Mouse (Mus musculus) MEL (cell line): ENCODE results near the gene 2510002D24Rik.
A peak's percentile ranks its signal among the peaks of the same experiment; 100 is the strongest.

Source experiments
- CTCF ChIP-seq, 3 experiments: IDR thresholded peaks in 2 of 3; conservative IDR thresholded peaks in 1 of 3; 2 replicates each; pipeline ENCODE4 v1.5.1; 2011 to 2012; ENCODE audit warnings: low read length in 3 of 3, low read depth in 2 of 3, mild to moderate bottlenecking in 2 of 3, improper control_type of control experiment in 1 of 3, inconsistent platforms in 1 of 3, mixed read lengths in 1 of 3, moderate library complexity in 1 of 3; ENCODE audit not compliant: control insufficient read depth in 1 of 3, insufficient read depth in 1 of 3, poor library complexity in 1 of 3, severe bottlenecking in 1 of 3
- EP300 ChIP-seq, 2 experiments: IDR thresholded peaks; 2 replicates each; pipeline ENCODE4 v1.6.1; 2011; ENCODE audit warnings: improper control_type of control experiment in 2 of 2, low read length in 2 of 2, low read depth in 1 of 2, mild to moderate bottlenecking in 1 of 2
- MAZ ChIP-seq: IDR thresholded peaks from 2 replicates; pipeline ENCODE4 v1.6.1; 2012; ENCODE audit warnings: low read depth, mild to moderate bottlenecking, inconsistent platforms, low read length, improper control_type of control experiment
- MEF2A ChIP-seq: IDR thresholded peaks from 2 replicates; pipeline ENCODE4 v1.6.1; 2014; ENCODE audit warnings: low read depth, mild to moderate bottlenecking, inconsistent platforms, low read length, improper control_type of control experiment; ENCODE audit not compliant: poor library complexity, insufficient replicate concordance, severe bottlenecking; ENCODE audit errors: extremely low read depth
- MYB ChIP-seq: IDR thresholded peaks from 2 replicates; pipeline ENCODE4 v1.6.1; 2011; ENCODE audit warnings: mild to moderate bottlenecking, low read depth, low read length, improper control_type of control experiment
- SIN3A ChIP-seq: IDR thresholded peaks from 2 replicates; pipeline ENCODE4 v1.6.1; 2012; ENCODE audit warnings: low read length, improper control_type of control experiment, inconsistent platforms
- ZNF384 ChIP-seq: IDR thresholded peaks from 2 replicates; pipeline ENCODE4 v1.6.1; 2012; ENCODE audit warnings: low read depth, mild to moderate bottlenecking, inconsistent platforms, low read length, improper control_type of control experiment

- TF ChIP-seq MEF2A (peak; percentile 31; the same call in 1 of the 2 replicates), MYB (no peak), SIN3A (peak; percentile 80), CTCF (IDR thresholded peaks at IDR 0.05 in 2 of 3, conservative IDR thresholded peaks at IDR 0.05 in 1 of 3; ENCODE audit: control insufficient read depth in 1 of 3, insufficient read depth in 1 of 3, low read depth in 2 of 3, low read length in 3 of 3, poor library complexity in 1 of 3, severe bottlenecking in 1 of 3) (peak; percentile 16 to 59 (median 59); a peak in 5 of 6 replicates), MAZ (peak; percentile 28; the same call in 1 of the 2 replicates), ZNF384 (no peak), EP300 (IDR thresholded peaks at IDR 0.05; ENCODE audit: low read depth in 1 of 2, low read length in 2 of 2) (no peak; a peak in 1 of 4 replicates)
These were observed 41.2 kb downstream of the 2510002D24Rik start for GRCm38 (mm10) chr16:18877386-18878090.
